Mouse (Mus musculus): ENCODE data around the gene Tshz2. TPM values are rescaled to one million over a fixed set of nuclear protein-coding genes. Genes with fewer than 3 reads are reported as not detected.

Tshz2 gene
- total and polyA plus RNA-seq, 2 experiments from 2014 or later, result 29.0 to 40.2 TPM

DNA sequence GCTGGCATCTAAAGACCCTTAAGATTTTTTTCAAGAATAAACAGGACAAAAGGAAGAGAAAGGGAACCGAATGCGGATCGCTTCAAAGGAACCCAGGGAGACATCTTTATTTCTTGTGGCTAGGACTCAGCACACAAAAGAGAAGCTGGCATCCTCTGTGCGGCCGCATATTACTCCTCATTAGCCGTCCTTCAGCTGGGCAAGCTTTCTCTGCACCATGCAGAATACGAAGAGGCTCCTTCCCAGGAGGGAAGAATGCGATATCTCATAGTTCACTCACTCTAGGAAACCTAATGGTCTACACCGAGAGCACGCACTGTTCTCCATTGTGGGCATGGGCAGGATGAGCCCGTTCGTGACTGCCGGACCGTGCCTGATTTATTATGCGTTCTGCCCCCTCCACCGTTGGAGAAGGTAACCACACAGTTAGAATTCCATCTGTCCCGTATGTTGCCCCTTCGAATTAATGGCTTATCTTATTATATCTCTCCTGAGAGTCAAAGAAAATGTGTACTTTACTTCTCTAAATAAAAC is 89.0 kb downstream of the Tshz2 start:
- Histone ChIP-seq H3K27me3 (ENCODE audit: insufficient read depth, low read length) (no peaks in the 10 kb centered on the region), H3K9ac (replicated peaks; ENCODE audit: low read length) (no peak overlapping the region), H3K9me3 (ENCODE audit: low read length) (no peaks in the 10 kb centered on the region), H3K4me1 (ENCODE audit: insufficient read depth, low read length) (no peaks in the 10 kb centered on the region), H3K4me3 (ENCODE audit: low read length) (no peak overlapping the region), H3K36me3 (ENCODE audit: insufficient read depth, low read length) (no peaks in the 10 kb centered on the region), H3K27ac (no peak overlapping the region), H3K4me2 (ENCODE audit: low read depth, low read length) (peak overlapping the region; percentile 21)
- TF ChIP-seq CTCF (IDR thresholded peaks at IDR 0.05; ENCODE audit: low read depth), result no peak
- WGBS, result 34% methylated on average over 18 of the region's 18 CpGs
- ATAC-seq (no peak), DNase-seq (ENCODE audit: low spot score) (peak; percentile 38)

DNA sequence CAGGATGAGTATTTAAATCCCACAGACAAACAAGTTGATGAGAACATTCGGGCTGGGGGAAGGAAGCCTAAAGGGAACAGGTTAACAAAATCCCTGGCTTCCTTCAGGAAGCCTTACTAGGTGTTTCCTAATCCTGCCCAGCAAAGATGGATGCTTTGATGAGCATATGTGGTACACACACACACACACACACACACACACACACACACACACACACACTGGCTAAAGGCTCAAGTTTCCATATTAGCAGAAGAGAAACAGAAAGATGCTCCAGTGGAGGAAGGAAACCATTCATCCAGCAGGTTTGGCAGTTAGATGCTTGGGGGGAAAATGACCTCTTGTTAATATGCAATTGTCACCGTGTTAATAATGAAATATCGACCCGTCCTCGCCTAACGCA is 89.5 kb downstream of the Tshz2 start:
- TF ChIP-seq CTCF (IDR thresholded peaks at IDR 0.05; ENCODE audit: low read depth), result no peak
- DNase-seq (ENCODE audit: low spot score), result no peak
- peak overlapping the region; percentile 21; the same call in 1 of the 2 replicates for H3K4me2 ChIP-seq (ENCODE audit: low read depth, low read length)
- no peak overlapping the region for H3K9ac ChIP-seq (replicated peaks; ENCODE audit: low read length)
- no peak for ATAC-seq
- no peak overlapping the region for H3K27ac ChIP-seq
- no peaks in the 10 kb centered on the region for H3K27me3 ChIP-seq (ENCODE audit: insufficient read depth, low read length)
- 69% methylated on average over 6 of the region's 6 CpGs for WGBS
- H3K4me3 ChIP-seq (ENCODE audit: low read length), result no peak overlapping the region
- H3K9me3 ChIP-seq (ENCODE audit: low read length), result no peaks in the 10 kb centered on the region
- no peaks in the 10 kb centered on the region for H3K36me3 ChIP-seq (ENCODE audit: insufficient read depth, low read length)
- no peaks in the 10 kb centered on the region for H3K4me1 ChIP-seq (ENCODE audit: insufficient read depth, low read length)

DNA sequence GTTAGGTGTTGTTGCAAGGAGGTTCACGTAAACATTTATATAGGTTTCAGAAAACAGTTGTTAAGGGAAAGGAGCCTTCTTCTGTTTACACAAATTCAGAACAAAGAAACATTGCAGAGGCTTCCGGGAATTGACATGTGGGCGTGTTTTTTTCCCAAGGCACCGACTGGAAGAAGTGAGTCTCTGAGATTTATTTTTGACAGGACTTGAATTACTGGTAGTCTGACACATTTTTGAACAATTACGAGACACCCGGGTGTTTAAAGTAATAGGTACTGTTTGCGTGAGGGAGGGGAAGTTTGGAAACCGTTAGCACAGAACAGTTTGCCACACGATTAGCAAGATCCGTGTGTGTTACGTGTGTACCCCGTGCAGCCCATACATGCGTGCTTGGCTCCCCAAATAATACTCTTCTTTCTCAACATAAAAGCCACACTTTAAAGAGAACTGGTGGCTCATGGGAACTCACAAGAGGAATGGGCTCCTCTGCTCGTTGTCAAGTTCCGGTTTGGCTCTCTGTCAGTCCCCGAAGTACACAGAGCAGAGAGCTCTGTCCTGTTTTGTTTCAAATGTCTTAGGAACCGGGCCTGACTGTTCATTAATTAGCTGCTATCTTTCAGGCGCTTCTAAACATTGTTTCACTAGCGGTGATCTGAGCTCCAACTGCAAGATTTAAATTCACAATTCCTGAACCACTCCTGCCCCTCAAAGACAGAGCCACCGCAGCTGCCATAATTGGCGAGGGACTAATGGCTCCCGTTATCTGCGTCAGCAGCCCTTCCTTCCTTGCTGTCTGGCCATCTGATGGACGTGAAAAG is 91.0 kb downstream of the Tshz2 start:
- TF ChIP-seq CTCF (IDR thresholded peaks at IDR 0.05; ENCODE audit: low read depth), result no peak
- DNase-seq (ENCODE audit: low spot score) (no peak), ATAC-seq (no peak)
- Histone ChIP-seq H3K9me3 (ENCODE audit: low read length) (no peaks in the 10 kb centered on the region), H3K27me3 (ENCODE audit: insufficient read depth, low read length) (no peaks in the 10 kb centered on the region), H3K4me1 (ENCODE audit: insufficient read depth, low read length) (no peaks in the 10 kb centered on the region), H3K4me2 (ENCODE audit: low read depth, low read length) (peak overlapping the region; percentile 33), H3K36me3 (ENCODE audit: insufficient read depth, low read length) (no peaks in the 10 kb centered on the region), H3K9ac (replicated peaks; ENCODE audit: low read length) (no peak overlapping the region; the same call in 1 of the 2 replicates), H3K4me3 (ENCODE audit: low read length) (no peak overlapping the region), H3K27ac (peak overlapping the region; percentile 36)
- WGBS, result 47% methylated on average over 24 of the region's 24 CpGs

DNA sequence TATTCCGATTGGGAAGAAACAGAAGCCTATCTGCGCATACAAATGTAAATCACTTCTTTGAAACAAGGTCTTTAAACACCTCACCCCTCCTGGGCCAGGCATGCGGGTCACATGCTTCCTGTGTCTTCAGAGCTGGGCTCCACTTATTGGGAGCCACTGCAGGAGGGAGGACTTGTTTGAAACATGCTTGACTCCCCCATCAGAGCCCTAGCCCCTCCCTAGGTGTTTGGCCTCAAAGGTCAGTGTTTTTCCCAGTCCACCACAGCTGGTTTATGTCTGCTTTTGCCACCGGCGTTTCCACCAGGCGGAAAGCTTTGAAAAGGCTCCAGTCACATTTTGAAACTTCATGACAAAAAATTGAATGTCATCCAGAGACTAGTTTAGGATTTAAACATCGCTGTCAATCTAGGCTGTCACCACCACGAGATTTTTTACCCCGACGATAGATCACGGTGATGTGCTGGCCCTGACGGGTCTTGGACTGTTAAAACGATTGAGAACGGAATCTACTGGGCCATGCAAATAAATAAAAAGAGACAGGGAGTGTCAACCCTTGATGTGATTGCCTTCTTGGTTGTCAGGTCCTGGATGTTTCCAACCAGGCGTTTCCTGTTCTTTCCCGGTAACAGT is 96.0 kb downstream of the Tshz2 start:
- Histone ChIP-seq H3K27ac (no peak overlapping the region), H3K27me3 (ENCODE audit: insufficient read depth, low read length) (no peaks in the 10 kb centered on the region), H3K4me3 (ENCODE audit: low read length) (no peak overlapping the region), H3K9me3 (ENCODE audit: low read length) (no peaks in the 10 kb centered on the region), H3K4me1 (ENCODE audit: insufficient read depth, low read length) (no peaks in the 10 kb centered on the region), H3K4me2 (ENCODE audit: low read depth, low read length) (no peak overlapping the region), H3K36me3 (ENCODE audit: insufficient read depth, low read length) (no peaks in the 10 kb centered on the region), H3K9ac (replicated peaks; ENCODE audit: low read length) (no peak overlapping the region)
- 61% methylated on average over 16 of the region's 16 CpGs for WGBS
- ATAC-seq (no peak), DNase-seq (ENCODE audit: low spot score) (no peak)
- no peak for TF ChIP-seq CTCF (IDR thresholded peaks at IDR 0.05; ENCODE audit: low read depth)

DNA sequence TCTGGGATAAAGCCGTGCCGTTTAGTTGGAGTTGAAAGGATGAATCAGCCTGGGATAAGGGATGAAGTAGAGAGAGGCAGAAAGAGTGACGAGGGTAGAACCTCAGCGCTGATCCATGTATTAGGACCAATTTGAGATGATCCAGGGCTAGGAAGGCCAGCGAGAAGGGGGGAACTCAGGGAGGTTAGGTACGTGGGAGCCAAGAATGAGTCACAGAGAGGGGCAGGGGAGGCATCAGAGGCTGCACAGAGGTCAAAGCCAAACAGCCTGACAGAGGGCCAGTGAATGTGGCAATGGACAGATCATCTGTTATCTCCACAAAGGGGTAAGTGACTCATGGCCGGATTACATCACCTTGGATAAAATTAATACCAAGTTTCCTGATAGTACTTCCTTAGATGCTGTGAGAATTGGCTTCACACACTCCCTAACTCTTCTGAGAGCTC is 97.8 kb downstream of the Tshz2 start:
- WGBS, result 72% methylated on average over 7 of the region's 7 CpGs
- H3K9me3 ChIP-seq (ENCODE audit: low read length), result no peaks in the 10 kb centered on the region
- H3K27ac ChIP-seq, result no peak overlapping the region
- no peak overlapping the region for H3K9ac ChIP-seq (replicated peaks; ENCODE audit: low read length)
- no peaks in the 10 kb centered on the region for H3K27me3 ChIP-seq (ENCODE audit: insufficient read depth, low read length)
- ATAC-seq, result no peak
- no peaks in the 10 kb centered on the region for H3K36me3 ChIP-seq (ENCODE audit: insufficient read depth, low read length)
- H3K4me1 ChIP-seq (ENCODE audit: insufficient read depth, low read length), result 0 out of 2 replicates have a peak, but pooled peaks cover 2% of the 10 kb centered on the region
- DNase-seq (ENCODE audit: low spot score), result no peak
- no peak overlapping the region for H3K4me2 ChIP-seq (ENCODE audit: low read depth, low read length)
- H3K4me3 ChIP-seq (ENCODE audit: low read length), result no peak overlapping the region
- TF ChIP-seq CTCF (IDR thresholded peaks at IDR 0.05; ENCODE audit: low read depth), result no peak

DNA sequence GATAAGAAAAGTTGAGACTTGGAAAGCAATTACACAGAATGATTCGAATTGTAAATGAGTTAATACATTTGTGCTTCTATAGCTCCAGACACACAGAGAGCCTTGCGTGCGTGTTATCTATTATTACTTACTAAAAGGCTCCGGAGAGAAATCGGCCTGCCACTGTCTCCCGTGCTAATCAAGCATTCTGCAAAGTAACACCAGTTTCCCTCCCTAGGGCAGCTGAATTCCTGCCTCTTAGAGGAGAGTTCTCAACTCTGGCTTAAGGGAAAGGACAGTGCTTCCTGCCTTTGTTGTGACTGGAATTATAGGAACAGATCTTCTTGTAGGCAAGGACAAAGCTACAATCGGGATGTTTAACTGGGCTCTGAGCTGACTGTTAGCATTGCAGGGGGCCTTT is 101.2 kb downstream of the Tshz2 start:
- WGBS, result 40% methylated on average over 7 of the region's 7 CpGs
- Histone ChIP-seq H3K4me3 (ENCODE audit: low read length) (no peak overlapping the region), H3K27ac (no peak overlapping the region), H3K9me3 (ENCODE audit: low read length) (no peaks in the 10 kb centered on the region), H3K27me3 (ENCODE audit: insufficient read depth, low read length) (no peaks in the 10 kb centered on the region), H3K4me2 (ENCODE audit: low read depth, low read length) (no peak overlapping the region), H3K4me1 (ENCODE audit: insufficient read depth, low read length) (0 out of 2 replicates have a peak, but pooled peaks cover 2% of the 10 kb centered on the region), H3K9ac (replicated peaks; ENCODE audit: low read length) (no peak overlapping the region), H3K36me3 (ENCODE audit: insufficient read depth, low read length) (no peaks in the 10 kb centered on the region)
- DNase-seq (ENCODE audit: low spot score), result no peak
- no peak for TF ChIP-seq CTCF (IDR thresholded peaks at IDR 0.05; ENCODE audit: low read depth)
- no peak for ATAC-seq

Data from hindbrain, postnatal 0 days (tissue).